Mouse (Mus musculus) ES-Bruce4 (cell line): ENCODE measurements around the gene Nsun6.

Source experiments
- CTCF ChIP-seq: IDR thresholded peaks from one replicate; pipeline ENCODE4 v1.8.1; 2011; ENCODE audit warnings: low read depth, low read length
- EP300 ChIP-seq: IDR thresholded peaks from 2 replicates; pipeline ENCODE4 v1.6.1; 2011; ENCODE audit warnings: low read depth, low read length; ENCODE audit not compliant: insufficient read depth
- POLR2A ChIP-seq: IDR thresholded peaks from one replicate; pipeline ENCODE4 v1.8.1; 2011; ENCODE audit warnings: low read length; ENCODE audit not compliant: insufficient read depth

DNA sequence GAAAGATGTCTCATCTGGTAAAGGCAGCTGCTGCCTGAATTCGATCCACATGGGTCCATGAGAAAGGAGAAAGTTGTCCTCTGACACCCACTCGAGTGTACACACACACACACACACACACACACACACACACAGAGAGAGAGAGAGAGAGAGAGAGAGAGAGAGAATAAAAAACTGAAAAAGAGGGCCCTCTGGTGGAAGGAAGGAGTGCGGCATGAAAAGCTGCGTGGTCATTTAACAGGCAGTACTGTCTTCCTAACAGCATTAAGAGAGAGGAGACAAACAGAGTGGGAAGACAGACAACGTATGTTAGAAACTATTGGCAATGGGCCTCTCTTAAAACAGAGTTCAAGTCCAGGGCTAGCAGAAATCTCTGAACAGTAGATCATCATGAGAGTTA is 14.5 kb downstream of the Nsun6 start:
- TF ChIP-seq POLR2A, result no peak
- TF ChIP-seq CTCF, result no peak
- TF ChIP-seq EP300, result no peak
